Mouse (Mus musculus) regulatory T cell (primary cell): Measurements from ENCODE around the gene Vmn2r30.
"Not testable (repeated sequence)": the region's sequence is repeated elsewhere in the genome, so short reads cannot be mapped to it uniquely, and the experiment has no call there.

Source experiments
- in situ Hi-C: fragments of 300-600 bp; cut with MboI, MseI; formaldehyde crosslinking; loops from one replicate; pipeline ENCODE4 v1.15.1; 2025; ENCODE audit warnings: high pct_unique_total_duplicates

Vmn2r30 gene

GRCm38 (mm10) chr7:7337509-7337908 lies at the start of gene Vmn2r30:
Vmn2r30 (minus strand) TSS chr7:7337609.
- in situ Hi-C loops, result not testable (repeated sequence)

DNA sequence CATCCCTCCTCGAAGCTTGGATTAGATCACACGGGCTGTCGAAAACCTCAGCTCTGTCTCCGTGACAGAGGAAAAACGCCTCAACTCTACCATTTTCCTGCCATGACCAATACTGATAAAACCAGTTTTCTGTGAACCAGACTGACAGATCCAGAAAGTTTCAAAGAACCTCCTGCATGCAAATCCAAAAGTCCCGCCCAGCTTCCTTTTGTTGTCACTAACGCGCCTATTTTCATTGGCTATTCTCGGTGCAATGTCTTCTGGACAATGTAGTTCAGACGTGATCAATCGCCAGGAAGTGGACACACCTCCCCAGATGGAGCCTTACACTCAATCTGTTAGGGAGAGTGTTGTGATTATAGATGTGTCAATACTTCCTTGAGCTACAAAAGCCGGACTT lies 37.0 kb upstream of the Vmn2r30 start, which contains the start of gene Gm45783:
Gm45783 (minus strand) TSS at position 143 of the 400 bp plus-strand sequence.
- in situ Hi-C loops, result loop anchor here (5.0 to 10.0 kb wide), 4 partner anchors 170 to 1490 kb away; no protein-coding TSS in a partner anchor

- in situ Hi-C loops, result loop anchor here (5.0 to 25.0 kb wide), 3 partner anchors 358 to 1161 kb away; no protein-coding TSS in a partner anchor
These were observed 41.8 kb downstream of the Vmn2r30 start for GRCm38 (mm10) chr7:7295595-7295994.

DNA sequence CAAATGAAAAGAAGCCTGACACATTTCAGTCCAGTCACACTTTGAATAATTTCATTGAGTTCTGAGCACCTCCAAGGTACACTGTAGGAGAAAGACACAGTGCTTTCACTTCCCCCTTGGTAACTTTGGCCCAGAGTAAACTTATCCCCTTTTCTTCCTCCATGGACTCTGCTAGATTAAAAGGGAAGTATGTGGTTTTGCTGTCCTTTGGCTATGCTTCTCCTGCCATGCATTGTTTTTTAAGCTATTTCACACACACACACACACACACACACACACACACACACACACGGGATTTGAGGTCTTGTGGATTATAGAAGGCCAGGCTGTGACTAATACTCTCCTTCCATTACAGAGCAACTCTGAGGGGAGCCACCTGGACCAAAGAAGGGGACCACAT lies 56.0 kb downstream of the Vmn2r30 start:
- in situ Hi-C loops, result loop anchor here (25.0 kb wide), 1 partner anchor 344 kb away; no protein-coding TSS in a partner anchor

DNA sequence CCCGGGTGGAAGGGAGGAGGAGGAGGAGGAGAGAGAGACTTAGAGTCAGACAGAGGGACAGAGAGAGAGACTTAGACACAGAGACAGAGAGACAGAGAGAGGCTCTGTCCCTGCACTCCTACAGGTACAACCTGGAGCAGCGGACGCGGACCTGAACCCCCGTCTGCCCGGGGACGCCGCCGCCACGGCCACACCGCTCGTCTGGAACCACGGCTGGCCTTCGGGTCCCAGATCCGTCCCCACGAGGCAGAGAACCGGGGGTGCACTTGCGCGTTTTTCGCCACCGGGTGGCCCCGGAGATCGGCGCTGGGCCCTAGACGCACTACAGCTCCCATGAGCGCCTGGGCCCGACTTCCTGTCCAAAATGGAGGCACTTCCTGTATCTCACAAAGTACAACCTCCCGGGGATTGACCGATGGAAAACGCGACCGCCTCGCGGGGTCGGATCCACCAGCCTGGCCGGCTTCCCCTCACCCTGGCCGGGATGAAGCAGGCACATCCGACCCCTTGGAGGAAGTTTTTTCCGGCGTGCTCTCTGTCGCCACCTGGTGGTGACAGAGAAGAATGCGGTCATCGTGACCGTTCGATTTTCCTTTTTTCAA lies 59.3 kb downstream of the Vmn2r30 start, which contains the start of gene Gm45844:
Gm45844 (minus strand) TSS at position 324 of the 602 bp plus-strand sequence.
- in situ Hi-C loops, result loop anchor here (25.0 kb wide), 1 partner anchor 341 kb away; no protein-coding TSS in a partner anchor

GRCm38 (mm10) chr7:7277556-7277955 lies 59.9 kb downstream of the Vmn2r30 start:
- in situ Hi-C loops, result loop anchor here (25.0 kb wide), 1 partner anchor 340 kb away; no protein-coding TSS in a partner anchor
